Mouse (Mus musculus) left cerebral cortex, postnatal 14 days (tissue): ENCODE measurements at regions not wholly inside any gene's neighbourhood (a gene's known extent, or its start where the extent isn't known, plus 50 kb on each side); places are given as distances from the start of the nearest gene placed in this dataset.

ENCODE experiments used
- DNase-seq, 2 experiments: peaks; one replicate each; pipeline ENCODE4 v3.0.0; 2021 to 2022; ENCODE audit warnings: low spot score in 2 of 2, mixed read lengths in 1 of 2
- intact Hi-C: fragments of 180-260 bp; cut with DNase I; formaldehyde crosslinking; loops from one replicate; pipeline ENCODE4 v1.15.1; 2025

- DNase-seq: no peak
- intact Hi-C loops: no loop called here
Measured at GRCm38 (mm10) chr16:78170627-78171605, 130.4 kb upstream of the Cxadr start.

- intact Hi-C loops: loop anchor here (5.0 to 10.0 kb wide), 3 partner anchors 565 to 1030 kb away; no protein-coding TSS in a partner anchor
- no peak for DNase-seq
Measured at GRCm38 (mm10) chr16:78156876-78157232, 144.4 kb upstream of the Cxadr start.

- peak; percentile 68 to 79 for DNase-seq
Measured at GRCm38 (mm10) chr16:78156138-78156875, 145.0 kb upstream of the Cxadr start.

DNA sequence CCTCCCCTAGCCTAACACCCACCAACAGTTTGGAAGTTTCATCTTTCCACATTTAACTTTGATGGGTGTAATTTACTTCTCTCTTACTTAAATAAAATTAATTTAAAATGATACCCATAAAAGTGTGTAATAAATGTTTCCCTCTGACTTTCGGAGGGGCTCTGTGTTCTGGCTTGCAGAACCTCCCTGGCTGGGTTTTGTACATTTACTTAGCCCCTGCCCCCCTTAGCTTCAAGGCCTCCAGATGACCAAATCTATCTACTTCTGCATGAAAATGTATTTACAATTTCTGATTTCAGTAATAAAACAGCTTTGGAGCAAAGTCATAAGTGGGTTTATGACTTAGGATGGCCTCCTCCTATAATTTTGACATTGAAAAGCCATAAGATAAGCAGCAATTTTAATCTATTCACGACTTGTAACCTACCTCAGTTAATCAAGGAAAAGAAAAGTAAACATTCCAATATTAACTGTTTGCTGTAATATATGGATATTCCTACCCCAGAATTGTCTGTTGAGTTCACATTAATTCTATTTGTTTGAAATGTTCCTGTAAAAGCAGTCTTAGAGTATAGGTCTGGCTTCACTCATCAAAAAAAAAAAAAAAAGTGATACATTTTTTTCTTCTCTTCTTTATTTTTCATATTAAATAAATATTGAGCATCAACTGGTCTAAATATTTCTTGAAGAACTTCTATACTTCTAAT, 147.2 kb upstream of the Cxadr start:
- DNase-seq: no peak
- intact Hi-C loops: loop anchor here (10.0 kb wide), 1 partner anchor 899 kb away; no protein-coding TSS in a partner anchor

More at GRCm38 (mm10) chr16:78156138-78156875, 145.0 kb upstream of the Cxadr start:
- intact Hi-C loops: loop anchor here (5.0 to 10.0 kb wide), 3 partner anchors 564 to 1029 kb away; no protein-coding TSS in a partner anchor

DNA sequence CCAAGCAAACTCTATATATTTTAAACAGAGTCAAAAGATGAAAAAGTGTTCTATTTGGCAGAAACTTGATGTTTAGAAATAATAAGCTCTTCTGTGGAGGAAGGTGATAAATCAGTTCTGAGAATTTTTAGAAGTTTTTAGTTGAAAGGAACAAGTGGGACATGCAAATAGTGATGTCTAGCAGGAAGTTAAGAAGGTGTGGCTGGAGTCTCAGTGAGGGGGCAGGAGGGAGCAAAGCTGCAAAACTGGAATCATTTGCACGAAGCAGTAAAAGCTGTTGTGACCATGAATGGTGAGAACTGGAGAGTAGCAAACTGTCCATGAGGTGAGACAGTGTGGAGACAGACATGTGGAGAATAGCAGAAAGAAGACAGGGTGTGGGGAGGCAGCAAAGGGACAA, 157.1 kb upstream of the Cxadr start:
- intact Hi-C loops: no loop called here
- DNase-seq: peak in 1 of 2 experiments; percentile 5

DNA sequence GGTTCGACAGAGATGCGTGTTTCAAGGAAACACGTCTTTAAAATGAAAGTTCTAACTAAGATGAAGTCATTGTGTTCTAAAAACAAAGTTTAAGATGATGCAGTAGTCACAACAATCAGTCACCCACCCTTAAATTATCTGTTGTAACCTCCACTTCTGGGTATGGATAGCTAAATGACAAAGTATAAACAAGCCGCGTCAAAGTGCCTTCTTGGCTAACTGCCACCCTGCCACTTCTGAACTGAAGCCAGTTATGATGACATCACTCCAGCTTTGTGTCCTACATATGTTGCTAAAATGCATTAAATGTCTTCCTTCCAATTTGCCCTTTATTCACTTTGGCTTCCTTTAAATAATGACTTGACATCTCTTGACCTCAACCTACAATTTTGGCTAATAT, 165.8 kb upstream of the Cxadr start:
- intact Hi-C loops: no loop called here
- no peak for DNase-seq

DNA sequence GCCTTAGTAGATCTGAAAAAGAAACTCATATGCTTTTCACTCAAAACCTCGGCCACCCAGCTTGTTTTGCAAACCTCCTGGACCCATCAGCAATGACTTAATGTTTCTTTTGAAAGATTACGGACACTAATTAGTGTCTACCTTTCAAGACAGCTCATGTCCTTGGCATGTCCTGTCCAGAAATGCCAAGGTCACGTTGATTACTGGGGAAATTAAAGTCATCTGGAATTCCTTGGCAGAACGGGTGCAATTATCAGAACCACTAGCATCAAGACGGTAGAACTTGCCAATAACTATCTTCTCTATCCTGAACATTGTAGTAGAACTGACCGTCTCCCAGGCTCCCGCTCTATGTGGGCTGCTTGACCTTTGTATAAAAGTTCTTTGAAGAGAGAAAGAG, 166.8 kb upstream of the Cxadr start:
- intact Hi-C loops: no loop called here
- no peak for DNase-seq

DNA sequence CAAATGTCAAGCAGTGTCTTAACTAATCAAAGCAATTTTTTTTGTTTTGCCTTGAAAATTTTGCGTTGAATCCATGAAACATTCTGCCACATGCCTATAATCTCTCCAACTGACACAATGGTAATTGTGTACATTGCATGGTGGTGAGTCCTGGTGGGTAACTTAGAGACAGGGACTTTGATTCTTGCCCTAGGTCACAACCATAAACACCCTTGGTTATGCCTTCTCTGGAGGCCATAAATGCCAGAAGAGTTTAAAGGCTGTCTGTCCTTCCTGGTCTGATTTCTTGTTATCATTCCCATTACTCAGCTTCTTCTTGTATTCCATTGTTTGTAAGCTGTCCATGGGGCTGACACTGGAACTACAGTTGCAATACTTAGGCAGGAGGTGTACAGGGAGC, 179.6 kb upstream of the Cxadr start:
- intact Hi-C loops: no loop called here
- no peak for DNase-seq

GRCm38 (mm10) chr16:78120346-78120899, 180.9 kb upstream of the Cxadr start:
- intact Hi-C loops: no loop called here
- DNase-seq: no peak

GRCm38 (mm10) chr16:78104246-78104645, 197.0 kb upstream of the Cxadr start:
- DNase-seq: peak in 1 of 2 experiments; percentile 28
- intact Hi-C loops: no loop called here

GRCm38 (mm10) chr16:78101415-78102326, 199.6 kb upstream of the Cxadr start:
- intact Hi-C loops: no loop called here
- no peak for DNase-seq

DNA sequence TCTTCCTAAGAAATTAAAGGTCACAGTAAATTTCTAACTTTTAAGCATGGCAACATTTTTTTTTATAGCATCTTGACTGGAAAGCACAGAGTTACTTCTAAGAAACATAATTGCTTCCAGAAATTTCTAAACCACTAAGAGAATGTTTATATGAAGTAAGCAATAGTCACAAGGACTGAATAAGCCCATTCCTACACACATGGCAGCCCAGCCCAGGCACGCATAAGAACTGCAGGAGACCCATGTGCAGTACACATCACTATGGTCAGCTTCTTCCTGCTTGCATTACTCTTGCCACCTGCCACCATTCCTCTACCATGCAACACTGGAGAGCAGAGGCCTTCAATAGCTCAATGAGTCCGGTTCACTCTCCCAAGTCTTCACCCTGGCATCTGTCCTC, 201.4 kb upstream of the Cxadr start:
- intact Hi-C loops: no loop called here
- DNase-seq: no peak

DNA sequence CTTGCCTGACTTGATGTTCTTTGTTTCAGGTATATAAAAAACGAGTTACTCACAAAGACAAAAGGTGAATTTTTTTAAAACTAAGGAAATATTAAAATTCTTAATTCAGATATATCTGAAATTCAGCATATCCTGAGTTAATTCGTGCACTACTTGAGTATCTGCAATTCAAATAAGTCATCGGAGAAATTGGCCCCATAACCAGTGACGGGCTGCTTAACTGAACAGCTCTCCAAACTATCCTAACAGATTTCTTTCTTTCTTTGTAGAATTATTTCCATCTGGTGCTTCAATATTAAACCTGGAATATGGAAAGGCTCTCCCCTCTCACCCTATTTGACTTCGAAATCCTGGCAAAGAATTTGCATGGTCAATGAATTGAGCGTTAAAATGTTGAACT, 202.2 kb upstream of the Cxadr start:
- no peak for DNase-seq

GRCm38 (mm10) chr16:78098555-78098954, 202.7 kb upstream of the Cxadr start:
- intact Hi-C loops: no loop called here
- DNase-seq: no peak

More for the DNA sequence above, 202.2 kb upstream of the Cxadr start:
- intact Hi-C loops: no loop called here

DNA sequence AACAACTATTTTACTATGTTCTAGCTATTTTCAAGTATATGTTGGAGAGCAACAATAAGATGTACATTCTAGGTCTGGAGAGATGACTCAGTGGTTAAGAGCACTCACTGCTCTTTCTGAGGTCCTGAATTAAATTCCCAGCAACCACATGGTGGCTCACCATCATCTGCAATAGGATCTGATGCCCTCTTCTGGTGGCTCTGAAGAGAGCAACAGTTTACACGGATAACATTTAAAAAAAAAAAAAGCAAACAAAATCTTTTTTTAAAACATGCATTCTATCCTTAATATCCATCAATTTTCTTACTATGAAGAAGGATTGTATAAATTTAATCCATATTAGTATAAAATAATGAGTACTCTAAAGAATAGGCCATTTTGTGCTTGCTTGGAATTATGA, 204.7 kb upstream of the Cxadr start:
- DNase-seq: no peak
- intact Hi-C loops: no loop called here

DNA sequence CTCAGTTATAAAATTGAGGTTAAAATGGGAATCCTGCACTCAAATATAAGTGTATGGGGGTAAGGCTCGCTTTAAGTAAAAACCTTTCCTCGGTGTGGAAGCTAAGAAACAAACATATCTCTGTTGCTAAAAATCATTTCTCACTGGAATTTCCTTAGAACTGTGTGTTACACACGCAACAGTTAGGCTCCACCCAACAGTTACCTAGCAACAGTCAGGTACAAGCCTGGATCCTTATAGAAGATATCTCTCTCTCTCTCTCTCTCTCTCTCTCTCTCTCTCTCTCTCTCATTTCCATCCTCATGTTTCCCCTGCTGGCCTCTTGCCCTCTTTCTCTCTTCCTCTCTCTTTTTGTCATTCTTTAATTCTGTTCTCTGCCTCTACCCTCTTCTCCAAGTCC, 211.1 kb upstream of the Cxadr start:
- no peak for DNase-seq
- intact Hi-C loops: no loop called here

GRCm38 (mm10) chr16:78067532-78068118, 233.7 kb upstream of the Cxadr start:
- intact Hi-C loops: no loop called here

GRCm38 (mm10) chr16:78060516-78060915, 240.8 kb upstream of the Cxadr start:
- intact Hi-C loops: no loop called here
- no peak for DNase-seq

More at GRCm38 (mm10) chr16:78067532-78068118, 233.7 kb upstream of the Cxadr start:
- no peak for DNase-seq
